Mouse (Mus musculus): ENCODE data around the gene Chrm5. TPM values are rescaled to one million over a fixed set of nuclear protein-coding genes. Genes with fewer than 3 reads are reported as not detected.

The Chrm5 gene
- polyA plus RNA-seq, 1 experiment from 2014 or later = 0.93 TPM

GRCm38 (mm10) chr2:112445511-112445910, 35.1 kb downstream of the Chrm5 start:
- no peak for ATAC-seq (ENCODE audit: low FRiP score, low read depth)
- no peaks in the 10 kb centered on the region for H3K4me1 ChIP-seq (replicated peaks)

GRCm38 (mm10) chr2:112443491-112443890, 37.1 kb downstream of the Chrm5 start:
- no peaks in the 10 kb centered on the region for H3K36me3 ChIP-seq
- H3K4me3 ChIP-seq = no peak overlapping the region
- no peak for ATAC-seq (ENCODE audit: low FRiP score, low read depth)
- WGBS = 60% methylated on average over 2 of the region's 2 CpGs
- no peak overlapping the region for H3K9ac ChIP-seq
- H3K4me1 ChIP-seq (replicated peaks) = no peaks in the 10 kb centered on the region
- H3K4me2 ChIP-seq = no peak overlapping the region
- no peaks in the 10 kb centered on the region for H3K27me3 ChIP-seq
- H3K27ac ChIP-seq (replicated peaks) = no peak overlapping the region
- H3K9me3 ChIP-seq = no peaks in the 10 kb centered on the region

More at GRCm38 (mm10) chr2:112445511-112445910, 35.1 kb downstream of the Chrm5 start:
- H3K27ac ChIP-seq (replicated peaks) = no peak overlapping the region
- no peaks in the 10 kb centered on the region for H3K36me3 ChIP-seq
- H3K27me3 ChIP-seq = no peaks in the 10 kb centered on the region
- no peak overlapping the region for H3K4me2 ChIP-seq
- H3K4me3 ChIP-seq = no peak overlapping the region
- no peak overlapping the region for H3K9ac ChIP-seq
- H3K9me3 ChIP-seq = no peaks in the 10 kb centered on the region

GRCm38 (mm10) chr2:112437589-112437988, 43.0 kb downstream of the Chrm5 start:
- 87% methylated on average over 2 of the region's 2 CpGs for WGBS
- Histone ChIP-seq H3K4me2 (no peak overlapping the region), H3K36me3 (no peaks in the 10 kb centered on the region), H3K4me3 (no peak overlapping the region), H3K4me1 (replicated peaks) (no peaks in the 10 kb centered on the region), H3K9ac (no peak overlapping the region), H3K9me3 (no peaks in the 10 kb centered on the region), H3K27me3 (no peaks in the 10 kb centered on the region), H3K27ac (replicated peaks) (no peak overlapping the region)
- no peak for ATAC-seq (ENCODE audit: low FRiP score, low read depth)

- no peak overlapping the region for H3K4me2 ChIP-seq
- H3K4me3 ChIP-seq = no peak overlapping the region
- WGBS = 81% methylated on average over 4 of the region's 4 CpGs
- H3K9ac ChIP-seq = no peak overlapping the region
- no peak overlapping the region for H3K27ac ChIP-seq (replicated peaks)
- no peaks in the 10 kb centered on the region for H3K9me3 ChIP-seq
- H3K27me3 ChIP-seq = no peaks in the 10 kb centered on the region
- no peaks in the 10 kb centered on the region for H3K36me3 ChIP-seq
- no peaks in the 10 kb centered on the region for H3K4me1 ChIP-seq (replicated peaks)
- ATAC-seq (ENCODE audit: low FRiP score, low read depth) = no peak
Measured at GRCm38 (mm10) chr2:112436292-112436691, 44.3 kb downstream of the Chrm5 start.

- Histone ChIP-seq H3K36me3 (no peaks in the 10 kb centered on the region), H3K4me2 (no peak overlapping the region), H3K9me3 (no peaks in the 10 kb centered on the region), H3K4me1 (replicated peaks) (no peaks in the 10 kb centered on the region), H3K9ac (no peak overlapping the region), H3K27me3 (no peaks in the 10 kb centered on the region), H3K27ac (replicated peaks) (no peak overlapping the region), H3K4me3 (no peak overlapping the region)
- no peak for ATAC-seq (ENCODE audit: low FRiP score, low read depth)
- 77% methylated on average over 2 of the region's 2 CpGs for WGBS
Measured at GRCm38 (mm10) chr2:112433359-112433758, 47.2 kb downstream of the Chrm5 start.

- Histone ChIP-seq H3K9ac (no peak overlapping the region), H3K27me3 (no peaks in the 10 kb centered on the region), H3K9me3 (no peaks in the 10 kb centered on the region), H3K4me1 (replicated peaks) (no peaks in the 10 kb centered on the region), H3K4me3 (no peak overlapping the region), H3K27ac (replicated peaks) (no peak overlapping the region), H3K4me2 (no peak overlapping the region), H3K36me3 (no peaks in the 10 kb centered on the region)
- WGBS = 97% methylated on average over 2 of the region's 2 CpGs
- ATAC-seq (ENCODE audit: low FRiP score, low read depth) = no peak
Measured at GRCm38 (mm10) chr2:112432523-112432922, 48.0 kb downstream of the Chrm5 start.

GRCm38 (mm10) chr2:112430403-112430802, 50.2 kb downstream of the Chrm5 start:
- Histone ChIP-seq H3K4me2 (no peak overlapping the region), H3K4me3 (no peak overlapping the region), H3K9ac (no peak overlapping the region), H3K9me3 (no peaks in the 10 kb centered on the region), H3K4me1 (replicated peaks) (no peaks in the 10 kb centered on the region), H3K27ac (replicated peaks) (no peak overlapping the region), H3K36me3 (no peaks in the 10 kb centered on the region), H3K27me3 (no peaks in the 10 kb centered on the region)
- no peak for ATAC-seq (ENCODE audit: low FRiP score, low read depth)
- 83% methylated on average over 5 of the region's 5 CpGs for WGBS

- no peaks in the 10 kb centered on the region for H3K36me3 ChIP-seq
- 89% methylated on average over 4 of the region's 4 CpGs for WGBS
- no peaks in the 10 kb centered on the region for H3K27me3 ChIP-seq
- no peak for ATAC-seq (ENCODE audit: low FRiP score, low read depth)
- H3K4me1 ChIP-seq (replicated peaks) = no peaks in the 10 kb centered on the region
- H3K4me2 ChIP-seq = no peak overlapping the region
- H3K4me3 ChIP-seq = no peak overlapping the region
- no peak overlapping the region for H3K9ac ChIP-seq
- H3K27ac ChIP-seq (replicated peaks) = no peak overlapping the region
- H3K9me3 ChIP-seq = no peaks in the 10 kb centered on the region
Measured at GRCm38 (mm10) chr2:112429665-112430064, 50.9 kb downstream of the Chrm5 start.

Other genes with a start within 250 kb of the Chrm5 start
- gene Lpcat4, start 241.3 kb downstream of the Chrm5 start, polyA plus RNA-seq (2015; fragmentation: Nextera tagmentation; extraction: Ambion mirVana) = 24.4 and 27.4 TPM in 2 replicates
- gene Nutm1, start 221.5 kb downstream of the Chrm5 start, polyA plus RNA-seq (2015; fragmentation: Nextera tagmentation; extraction: Ambion mirVana) = 0.04 and 0.05 TPM in 2 replicates
- 180 and 199 TPM in 2 replicates for gene Nop10, start 218.8 kb downstream of the Chrm5 start, polyA plus RNA-seq (2015; fragmentation: Nextera tagmentation; extraction: Ambion mirVana)
- gene Slc12a6, start 214.9 kb downstream of the Chrm5 start, polyA plus RNA-seq (2015; fragmentation: Nextera tagmentation; extraction: Ambion mirVana) = 16.4 and 16.9 TPM in 2 replicates
- not detected in 2 replicates for gene Gm21985, start 214.5 kb downstream of the Chrm5 start, polyA plus RNA-seq (2015; fragmentation: Nextera tagmentation; extraction: Ambion mirVana)
- gene Emc4, start 112.7 kb downstream of the Chrm5 start, polyA plus RNA-seq (2015; fragmentation: Nextera tagmentation; extraction: Ambion mirVana) = 198 and 201 TPM in 2 replicates
- 29.8 and 30.6 TPM in 2 replicates for gene Katnbl1, start 101.6 kb downstream of the Chrm5 start, polyA plus RNA-seq (2015; fragmentation: Nextera tagmentation; extraction: Ambion mirVana)
- 22.1 and 22.9 TPM in 2 replicates for gene Emc7, start 25.8 kb downstream of the Chrm5 start, polyA plus RNA-seq (2015; fragmentation: Nextera tagmentation; extraction: Ambion mirVana)
- 3.9 and 4.4 TPM in 2 replicates for gene Aven, start 12.2 kb upstream of the Chrm5 start, polyA plus RNA-seq (2015; fragmentation: Nextera tagmentation; extraction: Ambion mirVana)